Mouse (Mus musculus) embryonic facial prominence, embryonic 13.5 days (tissue): ENCODE results near the gene Abr. TPM values are rescaled to one million over a fixed set of nuclear protein-coding genes. Genes with fewer than 3 reads are reported as not detected.
A peak's percentile ranks its signal among the peaks of the same experiment; 100 is the strongest.

ENCODE experiments used
- ATAC-seq: fragments of 200-750 bp; cut with Nextera tagmentation; 2 replicates; pipeline ENCODE4 v1.8.0; 2017; ENCODE audit warnings: low read depth; ENCODE audit not compliant: insufficient number of reproducible peaks, insufficient read depth, low FRiP score, low TSS enrichment
- H3K27ac ChIP-seq: fragments of 300-500 bp; sonication (generic); 2 replicates; pipeline ENCODE4 v1.5.1; 2015; ENCODE audit warnings: moderate library complexity, mild to moderate bottlenecking, inconsistent platforms
- H3K27me3 ChIP-seq: fragments of 300-500 bp; sonication (generic); 2 replicates; pipeline ENCODE4 v1.6.1; 2015; ENCODE audit warnings: mild to moderate bottlenecking, inconsistent platforms
- H3K36me3 ChIP-seq: fragments of 300-500 bp; sonication (generic); 2 replicates; pipeline ENCODE4 v1.6.1; 2015; ENCODE audit warnings: mild to moderate bottlenecking, inconsistent platforms
- H3K4me1 ChIP-seq: fragments of 300-500 bp; sonication (generic); 2 replicates; pipeline ENCODE4 v1.6.1; 2015; ENCODE audit warnings: inconsistent platforms
- H3K4me2 ChIP-seq: fragments of 300-500 bp; sonication (generic); 2 replicates; pipeline ENCODE4 v1.6.1; 2015; ENCODE audit warnings: moderate library complexity, mild to moderate bottlenecking, inconsistent platforms
- H3K4me3 ChIP-seq: fragments of 300-500 bp; sonication (generic); 2 replicates; pipeline ENCODE4 v1.5.1; 2015; ENCODE audit warnings: mild to moderate bottlenecking, inconsistent platforms
- H3K9ac ChIP-seq: fragments of 300-500 bp; sonication (generic); 2 replicates; pipeline ENCODE4 v1.6.1; 2015; ENCODE audit warnings: mild to moderate bottlenecking, inconsistent platforms
- H3K9me3 ChIP-seq: fragments of 300-500 bp; sonication (generic); 2 replicates; pipeline ENCODE4 v1.6.1; 2016; ENCODE audit warnings: inconsistent platforms
- WGBS: fragments of 180-500 bp; shearing (Covaris S2); methylation state at CpG from one replicate; pipeline ENCODE4 v1.1.7; 2015; ENCODE audit warnings: mixed read lengths; 5-methylcytosine and 5-hydroxymethylcytosine counted together
- polyA plus RNA-seq: library from polyadenylated mRNA; unstranded; fragments of >200 nt; fragmentation: Nextera tagmentation; extraction: Ambion mirVana; gene quantifications from 2 replicates; pipeline ENCODE4 v1.2.1, GENCODE M21; 2015

The Abr gene
- polyA plus RNA-seq, 1 experiment from 2014 or later = 35.5 TPM

DNA sequence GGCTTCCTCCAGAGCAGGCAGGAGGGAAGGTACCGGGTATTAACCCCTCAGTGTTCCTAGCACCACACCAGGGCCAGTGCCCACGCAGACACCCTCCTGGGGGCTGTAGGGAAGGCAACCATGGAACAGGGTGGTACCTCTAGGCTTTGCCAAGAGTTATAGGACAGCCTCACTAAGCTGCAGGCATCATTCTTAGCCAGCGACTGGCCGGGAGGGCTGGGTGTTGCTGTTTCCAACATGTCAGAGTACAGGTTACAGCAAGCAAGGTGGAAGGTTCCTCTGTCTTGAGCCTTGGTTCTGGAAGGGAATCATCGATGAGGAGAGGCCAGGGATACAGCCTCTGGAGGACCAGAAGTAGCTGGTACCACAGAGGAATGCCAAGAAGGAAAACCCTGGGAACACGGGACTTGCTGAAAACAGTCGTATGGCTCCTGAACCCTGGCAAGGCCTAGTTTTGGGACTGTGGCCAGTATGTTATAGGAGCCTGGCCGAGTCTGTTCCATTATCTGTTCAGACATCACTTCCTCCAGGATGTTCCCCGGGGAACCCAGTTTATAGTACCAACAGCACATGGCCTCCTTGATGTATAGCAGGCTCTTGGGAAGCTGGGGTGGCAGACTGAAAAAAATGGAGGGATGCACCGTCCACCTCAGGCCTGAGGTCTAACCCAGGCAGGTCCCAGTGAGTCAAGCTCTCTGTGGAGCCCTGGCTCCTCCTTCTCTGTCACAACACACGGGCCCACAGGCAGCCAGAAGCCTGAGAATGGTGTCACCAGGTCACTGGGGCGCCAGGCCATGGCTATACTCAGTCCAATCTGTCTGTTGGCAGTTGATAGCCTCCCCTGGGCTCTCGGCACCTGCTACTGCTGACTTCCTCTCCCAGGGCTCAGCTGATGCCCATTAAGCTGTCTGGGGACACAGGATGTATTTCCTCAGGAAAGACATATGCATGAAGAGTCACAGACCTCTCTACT lies 112.1 kb downstream of the Abr start:
- peaks cover 32% of the 10 kb centered on the region for H3K4me1 ChIP-seq
- no peaks in the 10 kb centered on the region for H3K27me3 ChIP-seq
- H3K36me3 ChIP-seq = no peaks in the 10 kb centered on the region
- H3K4me2 ChIP-seq = no peak overlapping the region
- H3K9me3 ChIP-seq = no peaks in the 10 kb centered on the region
- no peak overlapping the region for H3K4me3 ChIP-seq
- no peak for ATAC-seq
- no peak overlapping the region for H3K9ac ChIP-seq
- peak overlapping the region; percentile 29; the same call in 1 of the 2 replicates for H3K27ac ChIP-seq
- 75% methylated on average over 13 of the region's 13 CpGs for WGBS

- Histone ChIP-seq H3K27me3 (no peaks in the 10 kb centered on the region), H3K4me1 (peaks cover 28% of the 10 kb centered on the region), H3K4me2 (no peak overlapping the region), H3K36me3 (no peaks in the 10 kb centered on the region), H3K9me3 (no peaks in the 10 kb centered on the region), H3K27ac (peak overlapping the region; percentile 29; the same call in 1 of the 2 replicates), H3K4me3 (no peak overlapping the region), H3K9ac (peak overlapping the region; percentile 11; the same call in 1 of the 2 replicates)
- 86% methylated on average over 32 of the region's 32 CpGs for WGBS
- no peak for ATAC-seq
Measured at GRCm38 (mm10) chr11:76508831-76509595, 113.1 kb downstream of the Abr start.

GRCm38 (mm10) chr11:76508125-76508524 lies 114.0 kb downstream of the Abr start:
- Histone ChIP-seq H3K9me3 (no peaks in the 10 kb centered on the region), H3K27ac (peak overlapping the region; percentile 5; the same call in 1 of the 2 replicates), H3K36me3 (no peaks in the 10 kb centered on the region), H3K9ac (0 out of 2 replicates have a peak overlapping the region, but pooled peaks have one; percentile 54), H3K4me2 (no peak overlapping the region), H3K4me1 (peaks cover 28% of the 10 kb centered on the region), H3K27me3 (no peaks in the 10 kb centered on the region), H3K4me3 (no peak overlapping the region)
- no peak for ATAC-seq
- WGBS = 65% methylated on average over 4 of the region's 4 CpGs

DNA sequence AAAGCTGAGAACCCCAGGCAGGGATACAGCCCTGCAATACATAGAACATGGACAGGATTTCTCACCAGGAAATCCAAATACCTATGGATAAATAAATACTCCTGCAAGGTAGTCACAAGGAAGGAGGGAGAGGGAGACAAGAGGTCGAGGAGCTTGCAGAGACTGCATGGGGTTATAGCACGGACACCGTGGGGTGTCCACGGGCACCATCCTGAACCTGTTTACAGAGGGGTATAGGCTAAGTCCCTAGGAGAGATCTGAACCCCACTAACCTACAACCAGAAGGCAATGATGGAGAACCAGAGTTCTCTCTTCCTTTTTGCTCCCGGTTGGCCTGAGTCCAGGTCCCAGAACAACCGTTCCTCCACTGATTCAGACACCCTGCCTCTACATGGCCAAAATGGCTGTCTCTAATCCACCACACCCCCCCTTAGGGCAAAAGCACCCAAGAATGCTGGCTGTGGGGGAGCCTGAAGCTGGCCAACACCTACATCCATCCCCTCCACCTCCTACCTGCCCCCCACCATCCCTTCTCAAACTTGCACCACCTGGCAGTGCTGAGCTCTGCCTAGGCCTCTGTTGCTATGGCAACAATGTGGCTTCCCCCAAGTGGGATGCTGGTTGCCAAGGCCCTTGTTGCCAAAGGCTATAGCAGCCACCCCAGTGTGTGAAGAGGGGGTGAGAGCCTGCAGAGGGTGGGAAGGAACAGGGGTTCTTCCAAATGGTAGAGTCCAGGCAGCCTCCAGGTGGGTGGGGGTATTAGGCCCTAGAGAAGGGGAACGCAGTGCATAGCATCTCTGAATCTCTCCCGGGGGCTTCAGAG lies 114.6 kb downstream of the Abr start:
- no peak overlapping the region for H3K4me2 ChIP-seq
- H3K27me3 ChIP-seq = no peaks in the 10 kb centered on the region
- H3K36me3 ChIP-seq = no peaks in the 10 kb centered on the region
- peaks cover 28% of the 10 kb centered on the region for H3K4me1 ChIP-seq
- no peak for ATAC-seq
- WGBS = 82% methylated on average over 8 of the region's 8 CpGs
- H3K9me3 ChIP-seq = no peaks in the 10 kb centered on the region
- no peak overlapping the region for H3K4me3 ChIP-seq
- H3K9ac ChIP-seq = no peak overlapping the region
- peak overlapping the region; percentile 5; the same call in 1 of the 2 replicates for H3K27ac ChIP-seq

DNA sequence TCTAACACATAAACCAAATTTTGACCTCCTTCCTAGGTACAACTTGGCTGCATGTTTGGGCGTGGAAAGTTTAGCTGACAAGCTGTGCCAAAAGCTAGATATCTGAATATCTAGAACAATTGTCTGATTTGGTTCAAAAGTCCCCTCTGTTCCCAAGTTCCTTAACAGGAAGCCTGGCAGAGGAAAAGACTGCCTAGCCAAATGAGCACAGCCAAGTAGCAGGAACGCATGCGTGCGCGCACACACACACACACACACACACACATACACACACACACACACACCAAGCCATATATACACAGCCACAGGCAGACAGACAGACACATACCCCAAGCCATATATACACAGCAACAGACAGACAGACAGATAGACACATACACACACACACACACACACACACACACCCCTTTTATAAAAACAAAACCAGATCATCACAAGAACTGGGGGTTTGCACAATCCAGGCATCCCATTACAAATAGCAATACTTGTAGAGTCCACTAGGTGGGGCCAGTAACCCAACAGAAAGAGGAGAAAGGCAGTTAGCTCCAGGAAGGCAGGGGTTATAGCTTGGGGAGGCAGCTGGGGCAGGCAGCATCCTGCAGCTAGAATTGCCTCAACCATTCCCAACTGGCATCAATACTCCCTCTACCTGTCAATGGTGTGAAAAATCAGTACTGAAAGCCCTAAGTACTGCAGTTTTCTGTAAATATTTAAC lies 115.4 kb downstream of the Abr start:
- H3K4me3 ChIP-seq = no peak overlapping the region
- H3K36me3 ChIP-seq = no peaks in the 10 kb centered on the region
- no peak overlapping the region for H3K27ac ChIP-seq
- H3K4me2 ChIP-seq = no peak overlapping the region
- H3K9me3 ChIP-seq = no peaks in the 10 kb centered on the region
- H3K4me1 ChIP-seq = peaks cover 25% of the 10 kb centered on the region
- H3K9ac ChIP-seq = no peak overlapping the region
- no peaks in the 10 kb centered on the region for H3K27me3 ChIP-seq
- ATAC-seq = no peak
- 84% methylated on average over 5 of the region's 5 CpGs for WGBS

GRCm38 (mm10) chr11:76505106-76505505 lies 117.0 kb downstream of the Abr start:
- peaks cover 34% of the 10 kb centered on the region for H3K4me1 ChIP-seq
- 86% methylated on average over 1 of the region's 1 CpGs for WGBS
- no peak overlapping the region for H3K9ac ChIP-seq
- no peaks in the 10 kb centered on the region for H3K27me3 ChIP-seq
- no peaks in the 10 kb centered on the region for H3K9me3 ChIP-seq
- H3K4me2 ChIP-seq = no peak overlapping the region
- no peaks in the 10 kb centered on the region for H3K36me3 ChIP-seq
- ATAC-seq = no peak
- H3K27ac ChIP-seq = no peak overlapping the region
- no peak overlapping the region for H3K4me3 ChIP-seq

- H3K36me3 ChIP-seq = no peaks in the 10 kb centered on the region
Measured at GRCm38 (mm10) chr11:76504058-76504457, 118.1 kb downstream of the Abr start.

DNA sequence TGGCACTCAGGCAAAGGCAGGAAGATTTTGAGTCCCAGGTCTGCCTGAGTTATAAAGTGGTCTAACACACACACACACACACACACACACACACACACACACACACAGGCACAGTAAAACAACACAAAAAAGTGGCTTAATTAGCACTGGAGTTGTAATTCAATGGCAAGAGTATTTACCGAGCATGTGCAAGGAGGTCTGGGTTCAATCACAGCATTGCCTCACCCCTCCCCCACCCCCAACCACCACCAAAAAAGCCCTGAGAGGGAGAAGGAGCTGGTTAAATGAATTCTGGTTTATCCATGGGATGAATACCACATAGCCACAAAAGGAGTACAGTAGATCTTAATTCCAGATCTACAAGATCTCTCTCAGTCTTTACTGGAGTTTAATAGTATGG lies 122.1 kb downstream of the Abr start:
- Histone ChIP-seq H3K4me2 (no peak overlapping the region), H3K27ac (peak overlapping the region; percentile 44; the same call in 1 of the 2 replicates), H3K9me3 (no peaks in the 10 kb centered on the region), H3K4me1 (peaks cover 49% of the 10 kb centered on the region), H3K27me3 (no peaks in the 10 kb centered on the region), H3K4me3 (no peak overlapping the region), H3K9ac (no peak overlapping the region), H3K36me3 (no peaks in the 10 kb centered on the region)
- 21% methylated on average over 1 of the region's 1 CpGs for WGBS
- ATAC-seq = no peak

More at GRCm38 (mm10) chr11:76504058-76504457, 118.1 kb downstream of the Abr start:
- WGBS = 78% methylated on average over 5 of the region's 5 CpGs
- H3K4me1 ChIP-seq = peaks cover 37% of the 10 kb centered on the region
- no peak overlapping the region for H3K27ac ChIP-seq
- H3K9ac ChIP-seq = no peak overlapping the region
- H3K4me2 ChIP-seq = no peak overlapping the region
- H3K4me3 ChIP-seq = no peak overlapping the region
- H3K27me3 ChIP-seq = no peaks in the 10 kb centered on the region
- H3K9me3 ChIP-seq = no peaks in the 10 kb centered on the region
- no peak for ATAC-seq

GRCm38 (mm10) chr11:76499564-76499963 lies 122.5 kb downstream of the Abr start:
- H3K4me1 ChIP-seq = peaks cover 50% of the 10 kb centered on the region
- 63% methylated on average over 7 of the region's 7 CpGs for WGBS
- peak overlapping the region; percentile 44; the same call in 1 of the 2 replicates for H3K27ac ChIP-seq
- H3K27me3 ChIP-seq = no peaks in the 10 kb centered on the region
- H3K36me3 ChIP-seq = no peaks in the 10 kb centered on the region
- no peak overlapping the region for H3K9ac ChIP-seq
- H3K4me3 ChIP-seq = no peak overlapping the region
- no peak for ATAC-seq
- no peak overlapping the region for H3K4me2 ChIP-seq
- no peaks in the 10 kb centered on the region for H3K9me3 ChIP-seq

DNA sequence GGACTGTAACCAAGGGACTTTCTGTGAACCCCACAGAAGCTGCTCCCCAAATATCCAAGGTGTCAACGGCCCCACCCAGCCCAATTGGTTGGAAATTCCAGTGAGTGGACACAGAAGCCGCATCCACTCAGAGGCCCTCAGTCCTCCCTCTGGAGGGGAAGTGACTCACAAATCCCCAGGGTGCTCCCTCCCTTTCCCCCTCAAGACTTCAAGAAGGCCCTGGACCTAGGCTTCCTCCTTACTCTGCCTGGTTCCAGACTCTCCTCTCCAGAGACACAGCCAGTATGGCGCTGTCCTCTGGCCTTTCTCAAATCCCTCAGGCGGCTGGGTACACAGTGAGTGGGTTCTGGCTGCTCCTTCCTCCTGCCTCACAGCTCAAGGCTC lies 124.4 kb downstream of the Abr start:
- 0 out of 2 replicates have a peak overlapping the region, but pooled peaks have one; percentile 0 for H3K27ac ChIP-seq
- H3K9me3 ChIP-seq = no peaks in the 10 kb centered on the region
- H3K27me3 ChIP-seq = no peaks in the 10 kb centered on the region
- H3K4me2 ChIP-seq = no peak overlapping the region
- 82% methylated on average over 4 of the region's 4 CpGs for whole genome bisulfite sequencing
- ATAC-seq = no peak
- no peaks in the 10 kb centered on the region for H3K36me3 ChIP-seq
- H3K4me1 ChIP-seq = peaks cover 66% of the 10 kb centered on the region
- H3K9ac ChIP-seq = 0 out of 2 replicates have a peak overlapping the region, but pooled peaks have one; percentile 27
- no peak overlapping the region for H3K4me3 ChIP-seq
